Mouse (Mus musculus) heart, postnatal 0 days (tissue): ENCODE results near the gene Ddx1. TPM values are rescaled to one million over a fixed set of nuclear protein-coding genes. Genes with fewer than 3 reads are reported as not detected.

ENCODE experiments used
- ATAC-seq: fragments of 200-750 bp; cut with Nextera tagmentation; 2 replicates; pipeline ENCODE4 v1.8.0; 2017; ENCODE audit warnings: low read depth, moderate number of reproducible peaks, moderate library complexity; ENCODE audit not compliant: insufficient read depth
- DNase-seq: peaks from one replicate; pipeline ENCODE4 v3.0.0-alpha.2; 2016; ENCODE audit warnings: low spot score
- H3K27ac ChIP-seq: fragments of 300-500 bp; sonication (generic); 2 replicates; pipeline ENCODE4 v1.5.1; 2014; ENCODE audit warnings: low read depth, mild to moderate bottlenecking
- H3K27me3 ChIP-seq: fragments of 300-500 bp; sonication (generic); 2 replicates; pipeline ENCODE4 v1.6.1; 2014; ENCODE audit warnings: low read length, mixed read lengths; ENCODE audit not compliant: control insufficient read depth, insufficient read depth
- H3K36me3 ChIP-seq: fragments of 300-500 bp; sonication (generic); replicated peaks from 2 replicates; pipeline ENCODE4 v1.6.1; 2014; ENCODE audit warnings: low read length, mixed read lengths; ENCODE audit not compliant: control insufficient read depth, insufficient read depth
- H3K4me1 ChIP-seq: fragments of 300-500 bp; sonication (generic); 2 replicates; pipeline ENCODE4 v1.6.1; 2014; ENCODE audit warnings: antibody characterized with exemption; ENCODE audit not compliant: control insufficient read depth, insufficient read depth
- H3K4me2 ChIP-seq: fragments of 300-500 bp; sonication (generic); 2 replicates; pipeline ENCODE4 v1.6.1; 2014; ENCODE audit warnings: low read depth, mild to moderate bottlenecking, low read length, moderate library complexity
- H3K4me3 ChIP-seq: fragments of 300-500 bp; sonication (generic); 2 replicates; pipeline ENCODE4 v1.5.1; 2014; ENCODE audit warnings: low read depth, low read length
- H3K9ac ChIP-seq: fragments of 300-500 bp; sonication (generic); replicated peaks from 2 replicates; pipeline ENCODE4 v1.6.1; 2014; ENCODE audit warnings: low read depth, low read length, mixed read lengths
- H3K9me3 ChIP-seq: fragments of 300-500 bp; sonication (generic); replicated peaks from 2 replicates; pipeline ENCODE4 v1.6.1; 2016; ENCODE audit warnings: low read length; ENCODE audit not compliant: control insufficient read depth
- CTCF ChIP-seq: IDR thresholded peaks from 2 replicates; pipeline ENCODE4 v1.5.1; 2016; ENCODE audit warnings: antibody characterized with exemption, control low read depth, low read depth
- EP300 ChIP-seq: IDR thresholded peaks from 2 replicates; pipeline ENCODE4 v1.6.1; 2016; ENCODE audit warnings: antibody characterized with exemption, low read depth
- WGBS: fragments of 180-500 bp; shearing (Covaris S2); extraction: QIAGEN DNeasy Blood & Tissue Kit; methylation state at CpG from one replicate; pipeline ENCODE4 v1.1.7; 2014; 5-methylcytosine and 5-hydroxymethylcytosine counted together
- polyA plus RNA-seq: library from polyadenylated mRNA; unstranded; fragments of >200 nt; fragmentation: Nextera tagmentation; extraction: Ambion mirVana; gene quantifications from 2 replicates; pipeline ENCODE4 v1.2.1, GENCODE M21; 2015
- total RNA-seq: library from RNA; depleted of rRNA; stranded (reverse); fragments of >200 nt; gene quantifications from 2 replicates; pipeline ENCODE4 v1.2.3, GENCODE M21; 2014; ENCODE audit warnings: low replicate concordance

Gene Ddx1
- total and polyA plus RNA-seq, 2 experiments from 2014 or later = 33.7 to 62.6 TPM

DNA sequence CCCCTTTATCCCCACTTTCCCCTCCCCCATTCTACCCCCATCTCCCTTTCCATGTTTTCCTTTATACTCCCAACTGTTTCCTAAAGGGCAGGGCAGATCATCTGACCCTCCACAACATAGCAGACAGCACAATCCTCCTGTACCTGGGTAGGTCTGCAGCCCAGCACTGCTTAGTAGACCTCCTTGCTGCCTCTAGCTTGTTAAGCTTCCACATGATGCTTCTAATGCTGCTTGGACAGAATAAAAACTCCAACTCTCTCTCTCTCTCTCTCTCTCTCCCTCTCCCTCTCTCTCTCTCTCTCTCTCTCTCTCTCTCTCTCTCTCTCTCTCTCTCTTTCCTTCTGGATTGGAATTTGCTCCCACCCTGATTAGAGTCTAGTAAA is 68.7 kb downstream of the Ddx1 start:
- no peak overlapping the region for H3K9ac ChIP-seq

DNA sequence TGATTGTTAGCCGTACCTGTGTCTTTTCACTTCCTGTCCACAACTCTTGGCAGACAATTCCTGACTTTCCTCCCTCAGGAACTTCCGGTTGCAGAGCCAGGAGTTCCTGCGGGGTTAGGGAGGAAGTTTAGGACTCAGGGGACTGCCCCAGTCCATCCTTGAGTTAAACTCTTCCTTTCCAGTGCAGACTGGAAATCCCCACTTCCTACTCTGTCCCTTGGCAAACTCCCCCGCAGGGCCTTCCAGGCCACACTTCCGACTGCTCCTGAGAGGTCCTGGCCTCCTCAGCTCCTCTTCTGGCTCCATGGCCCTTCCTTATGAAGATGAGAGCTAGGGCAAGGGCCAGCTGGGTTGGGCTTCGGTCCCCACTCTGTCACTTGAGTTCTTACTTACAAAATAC is 71.4 kb downstream of the Ddx1 start:
- H3K27me3 ChIP-seq = no peaks in the 10 kb centered on the region
- WGBS = 43% methylated on average over 6 of the region's 6 CpGs
- TF ChIP-seq CTCF = no peak
- no peak for TF ChIP-seq EP300
- H3K4me3 ChIP-seq = no peak overlapping the region
- no peak overlapping the region for H3K9ac ChIP-seq
- H3K9me3 ChIP-seq = no peaks in the 10 kb centered on the region
- ATAC-seq = 0 out of 2 replicates have a peak, but pooled peaks have one; percentile 31
- H3K27ac ChIP-seq = no peak overlapping the region
- DNase-seq = no peak
- no peaks in the 10 kb centered on the region for H3K36me3 ChIP-seq
- H3K4me1 ChIP-seq = no peaks in the 10 kb centered on the region; the same call in 1 of the 2 replicates
- H3K4me2 ChIP-seq = no peak overlapping the region

More for the DNA sequence above, 68.7 kb downstream of the Ddx1 start:
- H3K36me3 ChIP-seq = no peaks in the 10 kb centered on the region
- no peak overlapping the region for H3K27ac ChIP-seq
- H3K9me3 ChIP-seq = no peaks in the 10 kb centered on the region
- ATAC-seq (no peak), DNase-seq (no peak)
- no peaks in the 10 kb centered on the region for H3K27me3 ChIP-seq
- H3K4me1 ChIP-seq = no peaks in the 10 kb centered on the region; the same call in 1 of the 2 replicates
- TF ChIP-seq CTCF = no peak
- no peak for TF ChIP-seq EP300
- no peak overlapping the region for H3K4me3 ChIP-seq
- H3K4me2 ChIP-seq = no peak overlapping the region

DNA sequence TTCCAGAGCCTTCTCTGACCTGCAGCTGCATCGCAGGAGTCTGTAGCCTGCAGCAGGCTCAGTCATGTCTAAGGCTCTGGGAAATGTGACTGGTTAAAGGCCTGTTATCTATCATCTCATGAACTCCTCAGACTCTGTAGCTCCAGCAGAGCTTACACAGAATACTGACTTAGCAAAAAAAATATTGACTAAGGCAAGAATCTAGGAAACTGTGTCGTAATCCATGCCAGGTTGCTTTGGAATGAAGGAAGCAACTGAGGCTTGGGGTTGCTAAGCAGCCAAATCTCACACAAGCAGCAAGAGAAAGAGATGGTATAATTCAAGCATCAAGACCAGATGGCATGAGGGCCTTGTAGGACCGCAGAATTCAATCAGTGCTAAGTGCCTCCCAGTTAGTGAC is 72.1 kb downstream of the Ddx1 start:
- DNase-seq (no peak), ATAC-seq (no peak)
- TF ChIP-seq EP300 = no peak
- TF ChIP-seq CTCF = no peak
- Histone ChIP-seq H3K36me3 (no peaks in the 10 kb centered on the region), H3K4me2 (no peak overlapping the region), H3K27ac (no peak overlapping the region), H3K4me3 (no peak overlapping the region), H3K9me3 (no peaks in the 10 kb centered on the region), H3K9ac (no peak overlapping the region), H3K27me3 (no peaks in the 10 kb centered on the region), H3K4me1 (no peaks in the 10 kb centered on the region; the same call in 1 of the 2 replicates)
- 67% methylated on average over 3 of the region's 3 CpGs for WGBS

DNA sequence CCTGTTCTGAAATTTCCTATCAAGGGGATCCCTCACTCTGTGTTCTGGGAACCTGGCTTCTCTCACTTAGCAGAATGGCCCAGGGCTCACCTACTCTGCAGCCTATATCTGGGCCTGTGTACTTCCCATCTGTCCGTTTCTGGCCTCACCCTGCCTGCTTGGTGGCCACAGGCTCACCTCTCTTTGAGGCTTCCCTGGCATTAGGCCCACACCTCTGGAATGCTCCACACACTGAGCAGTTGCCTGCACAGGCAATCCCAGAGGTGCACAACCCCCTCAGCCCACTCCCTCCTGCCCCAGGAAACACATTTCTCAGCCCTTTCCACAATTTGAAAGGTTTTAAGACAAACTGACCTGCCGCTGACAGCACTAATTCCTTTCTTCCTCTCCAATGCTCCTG is 72.9 kb downstream of the Ddx1 start:
- Histone ChIP-seq H3K27ac (no peak overlapping the region), H3K4me2 (no peak overlapping the region), H3K9me3 (no peaks in the 10 kb centered on the region), H3K9ac (no peak overlapping the region), H3K4me3 (no peak overlapping the region), H3K36me3 (no peaks in the 10 kb centered on the region), H3K27me3 (no peaks in the 10 kb centered on the region), H3K4me1 (no peaks in the 10 kb centered on the region; the same call in 1 of the 2 replicates)
- DNase-seq = no peak
- no peak for ATAC-seq
- 29% methylated on average over 2 of the region's 2 CpGs for WGBS
- TF ChIP-seq CTCF (no peak), EP300 (no peak)

DNA sequence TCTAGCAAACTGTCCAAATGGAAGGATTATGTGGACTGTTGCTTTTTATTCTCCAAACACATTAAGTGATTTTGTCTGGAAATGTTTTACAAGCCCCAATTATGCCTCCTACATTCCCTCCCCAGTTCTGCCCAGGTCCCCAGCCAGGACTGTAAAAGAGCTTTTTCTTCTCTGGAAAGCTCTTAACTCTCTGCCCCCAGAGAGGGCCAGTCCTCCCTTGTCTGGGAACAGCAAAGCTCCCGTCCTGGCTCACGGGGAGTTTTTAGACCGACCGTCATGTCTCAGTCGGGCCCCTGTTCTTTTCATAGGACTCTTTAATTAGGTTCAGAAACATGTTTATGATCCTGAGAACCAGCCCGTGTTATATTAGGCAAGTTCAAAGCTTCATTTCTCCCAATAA is 75.0 kb downstream of the Ddx1 start:
- no peak for TF ChIP-seq EP300
- TF ChIP-seq CTCF = no peak
- Histone ChIP-seq H3K4me3 (no peak overlapping the region), H3K27me3 (no peaks in the 10 kb centered on the region), H3K27ac (no peak overlapping the region), H3K4me1 (no peaks in the 10 kb centered on the region), H3K9ac (no peak overlapping the region), H3K4me2 (no peak overlapping the region), H3K9me3 (no peaks in the 10 kb centered on the region), H3K36me3 (no peaks in the 10 kb centered on the region)
- no peak for ATAC-seq
- 71% methylated on average over 6 of the region's 6 CpGs for WGBS
- DNase-seq = no peak

DNA sequence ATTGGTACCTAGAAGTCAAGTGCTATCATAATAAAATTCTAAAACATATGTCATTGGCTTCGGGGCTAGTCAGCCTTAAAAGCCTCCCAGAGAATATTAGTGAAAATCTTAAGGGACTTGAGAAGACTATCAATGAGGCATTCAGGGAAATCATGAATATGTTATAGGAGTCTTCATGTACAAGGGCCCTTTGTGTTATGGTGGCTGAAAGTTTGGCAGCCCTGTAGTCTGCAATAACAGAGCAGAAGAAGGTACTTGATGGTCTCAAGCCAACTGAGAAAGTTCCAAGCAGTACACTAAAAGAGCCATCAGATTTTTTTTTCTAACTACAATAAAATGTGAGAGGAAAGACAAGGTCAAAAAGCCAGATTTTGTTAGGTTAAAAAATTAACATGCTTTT is 80.9 kb downstream of the Ddx1 start:
- H3K36me3 ChIP-seq = no peaks in the 10 kb centered on the region
- H3K9me3 ChIP-seq = no peaks in the 10 kb centered on the region
- WGBS = 76% methylated on average over 1 of the region's 1 CpGs
- H3K4me2 ChIP-seq = no peak overlapping the region
- ATAC-seq (no peak), DNase-seq (no peak)
- no peak overlapping the region for H3K9ac ChIP-seq
- H3K4me1 ChIP-seq = no peaks in the 10 kb centered on the region
- no peaks in the 10 kb centered on the region for H3K27me3 ChIP-seq
- H3K4me3 ChIP-seq = no peak overlapping the region
- TF ChIP-seq EP300 = no peak
- TF ChIP-seq CTCF = no peak
- H3K27ac ChIP-seq = no peak overlapping the region
